Mouse (Mus musculus): ENCODE results near the gene Fubp1.
"Not testable (repeated sequence)": the region's sequence is repeated elsewhere in the genome, so short reads cannot be mapped to it uniquely, and the experiment has no call there.

Gene Fubp1

GRCm38 (mm10) chr3:152193177-152193576 lies 17.0 kb upstream of the Fubp1 start:
- no peak for DNase-seq (ENCODE audit: low read depth)

GRCm38 (mm10) chr3:152193635-152194097 lies 16.6 kb upstream of the Fubp1 start:
- peak; percentile 92 for DNase-seq (ENCODE audit: low read depth)

- DNase-seq (ENCODE audit: low read depth), result not testable (repeated sequence)
These were observed 13.0 kb upstream of the Fubp1 start for GRCm38 (mm10) chr3:152197246-152197645.

GRCm38 (mm10) chr3:152199125-152199524 lies 11.1 kb upstream of the Fubp1 start:
- no peak for DNase-seq (ENCODE audit: low read depth)

- no peak for DNase-seq (ENCODE audit: low read depth)
These were observed 9.0 kb upstream of the Fubp1 start for GRCm38 (mm10) chr3:152201181-152201580.

- no peak for DNase-seq (ENCODE audit: low read depth)
These were observed 8.6 kb upstream of the Fubp1 start for GRCm38 (mm10) chr3:152201651-152202050.

- DNase-seq (ENCODE audit: low read depth), result no peak
These were observed 7.3 kb upstream of the Fubp1 start for GRCm38 (mm10) chr3:152202942-152203341.

- DNase-seq (ENCODE audit: low read depth), result no peak
These were observed 6.8 kb upstream of the Fubp1 start for GRCm38 (mm10) chr3:152203411-152203810.

GRCm38 (mm10) chr3:152203996-152204395 lies 6.2 kb upstream of the Fubp1 start:
- DNase-seq (ENCODE audit: low read depth), result no peak

- DNase-seq (ENCODE audit: low read depth), result no peak
These were observed 5.6 kb upstream of the Fubp1 start for GRCm38 (mm10) chr3:152204577-152204976.

- no peak for DNase-seq (ENCODE audit: low read depth)
These were observed 3.1 kb upstream of the Fubp1 start for GRCm38 (mm10) chr3:152207156-152207555.

GRCm38 (mm10) chr3:152208096-152208885 lies 1.9 kb upstream of the Fubp1 start:
- no peak for DNase-seq (ENCODE audit: low read depth)

- no peak for DNase-seq (ENCODE audit: low read depth)
These were observed 850 bp upstream of the Fubp1 start for GRCm38 (mm10) chr3:152209177-152209966.

GRCm38 (mm10) chr3:152210728-152211391 lies 638 bp downstream of the Fubp1 start:
- DNase-seq (ENCODE audit: low read depth), result no peak

GRCm38 (mm10) chr3:152211731-152212279 lies 1.6 kb downstream of the Fubp1 start:
- no peak for DNase-seq (ENCODE audit: low read depth)

- no peak for DNase-seq (ENCODE audit: low read depth)
These were observed 3.2 kb downstream of the Fubp1 start for GRCm38 (mm10) chr3:152213416-152213815.

GRCm38 (mm10) chr3:152224918-152225317 lies 14.7 kb downstream of the Fubp1 start:
- DNase-seq (ENCODE audit: low read depth), result no peak

- DNase-seq (ENCODE audit: low read depth), result no peak
These were observed 15.7 kb downstream of the Fubp1 start for GRCm38 (mm10) chr3:152225906-152226305.

- no peak for DNase-seq (ENCODE audit: low read depth)
These were observed 18.6 kb downstream of the Fubp1 start for GRCm38 (mm10) chr3:152228843-152229242.

- DNase-seq (ENCODE audit: low read depth), result no peak
These were observed 19.0 kb downstream of the Fubp1 start for GRCm38 (mm10) chr3:152229271-152229670.

GRCm38 (mm10) chr3:152231333-152232100 lies 21.3 kb downstream of the Fubp1 start:
- peak; percentile 65 for DNase-seq (ENCODE audit: low read depth)

Measured in c-Kit-positive CD71-positive TER-119-negative erythroid progenitor cells, embryonic 14.5 days (primary cell).